Mouse (Mus musculus) embryonic stem cell, embryonic (primary cell): ENCODE measurements around the gene Pias4.

ENCODE experiments used
- CTCF ChIA-PET, 4 experiments: fragments of 300-600 bp in 2 of 4; fragments of 350-600 bp in 2 of 4; sonication (Branson Sonifier 250); formaldehyde crosslinking; loops; one replicate each; lab custom pipeline; 2022; ENCODE audit warnings: inconsistent platforms in 2 of 4; lab: Charles Lee
- POLR2A ChIA-PET, 4 experiments: fragments of 300-600 bp in 2 of 4; fragments of 350-600 bp in 2 of 4; sonication (Branson Sonifier 250); formaldehyde crosslinking; loops; one replicate each; lab custom pipeline; 2022; ENCODE audit warnings: antibody characterized with exemption in 4 of 4, inconsistent platforms in 1 of 4; lab: Charles Lee

Pias4 gene

GRCm38 (mm10) chr10:81180946-81181345 is 13.2 kb upstream of the Pias4 start:
- POLR2A ChIA-PET, result interaction anchor here in 2 of 4 experiments (0.8 to 9.9 kb wide), 13 partner anchors 11 to 342 kb away, joined by 3 to 189 read pairs (median 5); partner anchors contain the start of genes Cactin (in 2 of the 2), Map2k2 (in 2 of the 2) and Pias4 (in 2 of the 2)

GRCm38 (mm10) chr10:81179451-81180342 is 12.0 kb upstream of the Pias4 start:
- ChIA-PET POLR2A (interaction anchor here in 3 of 4 experiments (0.6 to 9.9 kb wide), 37 partner anchors 11 to 328 kb away, joined by 3 to 189 read pairs (median 4); partner anchors contain the start of genes Map2k2 (in 2 of the 3), Pias4 (in 2 of the 3), Cactin (in 1 of the 3) and Fzr1 (in 1 of the 3)), CTCF (interaction anchor here in 1 of 4 experiments (0.9 to 2.0 kb wide), 5 partner anchors 10 to 323 kb away, joined by 3 to 10 read pairs (median 3); partner anchors contain the start of genes Pip5k1c and Slc39a3)

More at GRCm38 (mm10) chr10:81180946-81181345, 13.2 kb upstream of the Pias4 start:
- CTCF ChIA-PET, result interaction anchor here in 3 of 4 experiments (0.5 to 1.5 kb wide), 3 partner anchors 10 to 1927 kb away, joined by 3 to 8 read pairs (median 6); no protein-coding TSS in a partner anchor

GRCm38 (mm10) chr10:81178927-81179326 is 11.2 kb upstream of the Pias4 start:
- POLR2A ChIA-PET, result interaction anchor here in 3 of 4 experiments (0.7 to 9.9 kb wide), 44 partner anchors 8 to 329 kb away, joined by 3 to 189 read pairs (median 5); partner anchors contain the start of genes Fzr1 (in 2 of the 3), Map2k2 (in 2 of the 3), Pias4 (in 2 of the 3) and Zbtb7a (in 2 of the 3)
- CTCF ChIA-PET, result interaction anchor here in 1 of 4 experiments (0.9 to 2.0 kb wide), 5 partner anchors 9 to 323 kb away, joined by 3 to 10 read pairs (median 3); partner anchors contain the start of genes Pip5k1c and Slc39a3

- POLR2A ChIA-PET, result interaction anchor here (0.5 to 9.9 kb wide), 58 partner anchors 8 to 261 kb away, joined by 3 to 189 read pairs (median 4); partner anchors contain the start of genes Cactin (in 2 of the 4), Fzr1 (in 2 of the 4), Gng7 (in 2 of the 4) and Map2k2 (in 2 of the 4)
These were observed 10.4 kb upstream of the Pias4 start for GRCm38 (mm10) chr10:81177958-81178712.

GRCm38 (mm10) chr10:81177491-81177925 is 9.8 kb upstream of the Pias4 start:
- ChIA-PET POLR2A (interaction anchor here (0.5 to 9.9 kb wide), 49 partner anchors 8 to 260 kb away, joined by 3 to 189 read pairs (median 4); partner anchors contain the start of genes Cactin (in 2 of the 4), Gng7 (in 2 of the 4), Map2k2 (in 2 of the 4) and Pias4 (in 2 of the 4)), CTCF (interaction anchor here in 1 of 4 experiments (0.5 kb wide), 1 partner anchor 551 kb away, joined by 3 read pairs; no protein-coding TSS in a partner anchor)

More at GRCm38 (mm10) chr10:81177958-81178712, 10.4 kb upstream of the Pias4 start:
- CTCF ChIA-PET, result interaction anchor here in 2 of 4 experiments (0.5 to 1.2 kb wide), 2 partner anchors 141 to 551 kb away, joined by 3 read pairs; partner anchors contain the start of gene Slc39a3 (in 1 of the 2)

- POLR2A ChIA-PET, result interaction anchor here (0.5 to 9.9 kb wide), 188 partner anchors 8 to 778 kb away, joined by 3 to 189 read pairs (median 4); partner anchors contain the start of genes Cactin (in 3 of the 4), Gng7 (in 3 of the 4), Map2k2 (in 3 of the 4) and Pias4 (in 3 of the 4)
- CTCF ChIA-PET, result interaction anchor here in 3 of 4 experiments (0.5 to 2.1 kb wide), 16 partner anchors 9 to 657 kb away, joined by 3 to 11 read pairs (median 3); partner anchors contain the start of genes Gng7 (in 1 of the 3), Pias4 (in 1 of the 3), Pip5k1c (in 1 of the 3) and Sgta (in 1 of the 3)
These were observed 8.9 kb upstream of the Pias4 start, which contains the start of gene Eef2 for GRCm38 (mm10) chr10:81176466-81177271. TSS of gene Eef2 (plus strand) at chr10:81176631.

- POLR2A ChIA-PET, result interaction anchor here (0.5 to 9.9 kb wide), 173 partner anchors 8 to 1004 kb away, joined by 3 to 189 read pairs (median 4); partner anchors contain the start of genes Gng7 (in 3 of the 4), Map2k2 (in 3 of the 4), Pias4 (in 3 of the 4) and Thop1 (in 3 of the 4)
- CTCF ChIA-PET, result interaction anchor here in 3 of 4 experiments (0.5 to 2.1 kb wide), 20 partner anchors 9 to 656 kb away, joined by 3 to 11 read pairs (median 3); partner anchors contain the start of genes Gng7 (in 1 of the 3), Pias4 (in 1 of the 3), Pip5k1c (in 1 of the 3) and Sgta (in 1 of the 3)
These were observed 8.3 kb upstream of the Pias4 start for GRCm38 (mm10) chr10:81175936-81176465.

- POLR2A ChIA-PET, result interaction anchor here (0.6 to 9.9 kb wide), 50 partner anchors 8 to 1003 kb away, joined by 3 to 189 read pairs (median 8); partner anchors contain the start of genes Gadd45b (in 2 of the 4), Gng7 (in 2 of the 4), Thop1 (in 2 of the 4) and 1600002K03Rik (in 1 of the 4)
- CTCF ChIA-PET, result interaction anchor here in 3 of 4 experiments (0.6 to 2.1 kb wide), 9 partner anchors 17 to 246 kb away, joined by 3 to 11 read pairs (median 3); partner anchors contain the start of genes Gng7 (in 1 of the 3) and Pip5k1c (in 1 of the 3)
These were observed 7.6 kb upstream of the Pias4 start for GRCm38 (mm10) chr10:81175345-81175701.

GRCm38 (mm10) chr10:81174617-81175344 is 7.1 kb upstream of the Pias4 start:
- ChIA-PET POLR2A (interaction anchor here (0.6 to 9.9 kb wide), 48 partner anchors 7 to 1003 kb away, joined by 3 to 189 read pairs (median 6); partner anchors contain the start of genes Gadd45b (in 2 of the 4), Map2k2 (in 2 of the 4), Thop1 (in 2 of the 4) and 1600002K03Rik (in 1 of the 4)), CTCF (interaction anchor here in 3 of 4 experiments (0.6 to 2.1 kb wide), 11 partner anchors 14 to 351 kb away, joined by 3 to 11 read pairs (median 3); partner anchors contain the start of genes Map2k2 (in 1 of the 3) and Pip5k1c (in 1 of the 3))

GRCm38 (mm10) chr10:81173132-81173531 is 5.4 kb upstream of the Pias4 start:
- ChIA-PET POLR2A (interaction anchor here in 3 of 4 experiments (0.6 to 9.9 kb wide), 19 partner anchors 10 to 243 kb away, joined by 3 to 189 read pairs (median 4); partner anchors contain the start of genes Gadd45b (in 1 of the 3), Gng7 (in 1 of the 3), Map2k2 (in 1 of the 3) and Thop1 (in 1 of the 3)), CTCF (interaction anchor here in 2 of 4 experiments (0.6 to 1.3 kb wide), 7 partner anchors 11 to 174 kb away, joined by 3 to 5 read pairs (median 3); no protein-coding TSS in a partner anchor)

- ChIA-PET CTCF (interaction anchor here (0.6 to 1.1 kb wide), 8 partner anchors 10 to 579 kb away, joined by 3 to 4 read pairs (median 3); partner anchors contain the start of gene Abhd17a (in 1 of the 4)), POLR2A (interaction anchor here (0.5 to 9.8 kb wide), 33 partner anchors 9 to 1241 kb away, joined by 3 to 104 read pairs (median 4); partner anchors contain the start of genes Map2k2 (in 2 of the 4), Sgta (in 2 of the 4) and Eef2 (in 1 of the 4))
These were observed 1.7 kb upstream of the Pias4 start for GRCm38 (mm10) chr10:81169411-81169900.

- CTCF ChIA-PET, result interaction anchor here in 2 of 4 experiments (0.6 to 1.1 kb wide), 2 partner anchors 11 to 42 kb away, joined by 3 read pairs; no protein-coding TSS in a partner anchor
- POLR2A ChIA-PET, result interaction anchor here in 2 of 4 experiments (0.9 to 9.8 kb wide), 24 partner anchors 7 to 492 kb away, joined by 3 to 104 read pairs (median 5); partner anchors contain the start of genes Eef2 (in 2 of the 2) and Map2k2 (in 2 of the 2)
These were observed 960 bp upstream of the Pias4 start for GRCm38 (mm10) chr10:81168521-81169244.

- ChIA-PET POLR2A (interaction anchor here in 3 of 4 experiments (0.5 to 9.8 kb wide), 36 partner anchors 8 to 492 kb away, joined by 3 to 104 read pairs (median 5); partner anchors contain the start of genes Eef2 (in 3 of the 3), Map2k2 (in 3 of the 3), Gadd45b (in 2 of the 3) and Sgta (in 2 of the 3)), CTCF (interaction anchor here in 1 of 4 experiments (1.0 to 1.3 kb wide), 4 partner anchors 8 to 169 kb away, joined by 3 to 4 read pairs (median 3); partner anchors contain the start of genes Eef2 and Pip5k1c)
These were observed 336 bp upstream of the Pias4 start for GRCm38 (mm10) chr10:81168087-81168431.
